Comparison of ENCODE assay signal across 8 mouse cellular contexts in genomic region chr12:103325156-103325857, GRCm38 (mm10). TPM values are rescaled to one million over a fixed set of nuclear protein-coding genes. Genes with fewer than 3 reads are reported as not detected.
DNase-seq lines count a peak whose midpoint lies in the region; TF ChIP-seq lines count a peak whose summit lies in the region.

No protein-coding gene starts in this region.

- peak; percentile 98 for DNase-seq in ZHBTc4 (ENCODE audit: low read depth, low spot score)
- peak; percentile 89 for DNase-seq in gastrocnemius, postnatal 10 days
- peak; percentile 95 for DNase-seq in induced T-regulatory cell, adult 2 months (ENCODE audit: low read depth)
- DNase-seq in left cerebral cortex, adult 8-10 months (ENCODE audit: low spot score in 2 of 2): peak; percentile 70 to 85
- DNase-seq in right cerebral cortex, postnatal 10 days (ENCODE audit: low spot score in 2 of 2): peak; percentile 89 to 90
- DNase-seq in urinary bladder, postnatal 14 days (ENCODE audit: low spot score): peak; percentile 90

- TF ChIP-seq CTCF in cortical plate, adult 2 months (IDR thresholded peaks at IDR 0.05; ENCODE audit: extremely low read depth, insufficient read depth, low read length): peak; percentile 78

- H3K4me1 ChIP-seq in cortical plate, adult 2 months (ENCODE audit: control insufficient read depth, insufficient read depth, low read length): no peaks in the 10 kb centered on the region
- peaks cover 9% of the 10 kb centered on the region for H3K4me1 ChIP-seq in megakaryocyte, embryonic 14.5 days

- peaks cover 6% of the 10 kb centered on the region; the same call in 1 of the 2 replicates for H3K9me3 ChIP-seq in megakaryocyte, embryonic 14.5 days

- no peak overlapping the region for H3K27ac ChIP-seq in cortical plate, adult 2 months (ENCODE audit: insufficient read depth, low read length)

- no peak for TF ChIP-seq POLR2A in cortical plate, adult 2 months (IDR thresholded peaks at IDR 0.05; ENCODE audit: extremely low read depth, insufficient read depth, low read length)

- H3K27me3 ChIP-seq in megakaryocyte, embryonic 14.5 days (replicated peaks): peaks cover 69% of the 10 kb centered on the region

- H3K36me3 ChIP-seq in megakaryocyte, embryonic 14.5 days (replicated peaks; ENCODE audit: low read length): no peaks in the 10 kb centered on the region

- no peak overlapping the region; the same call in 1 of the 2 replicates for H3K4me3 ChIP-seq in cortical plate, adult 2 months (ENCODE audit: insufficient read depth, low read length)
- peak overlapping the region; percentile 88 for H3K4me3 ChIP-seq in megakaryocyte, embryonic 14.5 days (replicated peaks)

RNA-seq across cellular contexts. Expression of gene Fam181a, which starts 14.5 kb away (rescaled TPM):
- polyA plus RNA-seq in cortical plate, adult 2 months (2012; rRNA removed): 3.6 and 4.2 TPM in 2 replicates
- not detected for total RNA-seq in gastrocnemius, postnatal 10 days (2021)
- total RNA-seq in left cerebral cortex, adult 8-10 months (2022): 1 to 10 TPM; 1.9 to 4.9 (median 3.1) TPM
- polyA plus RNA-seq in megakaryocyte, embryonic 14.5 days (2012; ENCODE audit: insufficient read depth, low replicate concordance): not detected in 2 replicates

RNA-seq across cellular contexts. Expression of gene Asb2, which starts 30.5 kb away (rescaled TPM):
- polyA plus RNA-seq in cortical plate, adult 2 months (2012; rRNA removed): 3.2 and 4.1 TPM in 2 replicates
- 100 to 1,000 TPM; 104 to 141 TPM for total RNA-seq in gastrocnemius, postnatal 10 days (2021)
- total RNA-seq in left cerebral cortex, adult 8-10 months (2022): 1 to 10 TPM; 4.2 to 7.1 (median 4.7) TPM
- 1.7 TPM in 1 of 2 replicates, not detected in the other for polyA plus RNA-seq in megakaryocyte, embryonic 14.5 days (2012; ENCODE audit: insufficient read depth, low replicate concordance)

Comparison
In these comparisons a context has a peak if more than half of its experiments do, and no peak if none do; other contexts are left out.
1. RNA of gene Asb2, which starts 30.5 kb away (total RNA-seq): 104 to 141 TPM in gastrocnemius, postnatal 10 days; 4.2 to 7.1 TPM in left cerebral cortex, adult 8-10 months; every median in the first group is over 10 times any median in the second.
2. Peak in every context shown above with its lines, with median percentiles within 50 percentile points of each other: DNase-seq.